Mouse (Mus musculus) stomach, postnatal 0 days (tissue): ENCODE data around the gene Fam69a.

Source experiments
- CTCF ChIP-seq: IDR thresholded peaks from 2 replicates; pipeline ENCODE4 v1.5.1; 2016; ENCODE audit warnings: antibody characterized with exemption, low read depth, mild to moderate bottlenecking, moderate library complexity
- EP300 ChIP-seq: optimal IDR thresholded peaks from 2 replicates; pipeline ENCODE3; 2016; ENCODE audit warnings: antibody characterized with exemption

DNA sequence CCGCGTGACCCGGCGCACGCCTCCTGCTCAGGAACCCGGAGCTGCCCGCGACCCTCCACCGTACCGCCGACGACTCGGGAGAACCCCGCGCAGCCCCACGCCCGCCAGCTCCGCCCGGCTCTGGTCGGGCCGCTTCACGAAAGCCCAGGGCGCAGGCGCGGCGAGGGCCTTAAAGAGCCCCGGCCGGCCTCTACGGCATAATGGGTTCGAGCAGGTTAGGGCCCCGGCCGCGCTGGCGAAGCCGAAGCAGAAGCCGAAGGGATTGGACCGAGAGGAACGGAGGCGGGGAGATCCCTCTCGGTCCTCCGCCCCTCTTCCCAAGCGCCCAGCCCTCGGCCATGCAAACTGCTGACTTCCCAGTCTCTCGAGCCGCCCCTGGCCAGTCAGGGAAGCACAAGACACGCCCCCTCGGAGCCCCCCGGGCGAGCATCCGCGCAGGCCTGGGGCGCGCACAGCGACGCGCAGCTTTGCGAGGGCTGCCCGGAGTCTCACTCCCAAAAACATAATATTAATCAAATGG is 117.9 kb downstream of the Fam69a start:
- TF ChIP-seq CTCF = peak; percentile 30
- TF ChIP-seq EP300 = no peak
